Mouse (Mus musculus) fat pad, adult 2 months (tissue): ENCODE results near the gene Bivm.
A peak's percentile ranks its signal among the peaks of the same experiment; 100 is the strongest.

Source experiments
- DNase-seq: peaks from one replicate; pipeline ENCODE4 v3.0.0-alpha.2; 2011; ENCODE audit warnings: low read depth, low spot score; ENCODE audit errors: extremely low read depth

Bivm gene

GRCm38 (mm10) chr1:44118239-44119054 is at the start of gene Bivm, which contains the start of gene Kdelc1:
Gene Bivm (plus strand): TSS chr1:44118957.
Gene Kdelc1 (minus strand): TSS chr1:44118808.
- DNase-seq: peak; percentile 88

GRCm38 (mm10) chr1:44101448-44102225 is 17.1 kb upstream of the Bivm start:
- DNase-seq: no peak

GRCm38 (mm10) chr1:44102259-44102717 is 16.5 kb upstream of the Bivm start, which contains the start of gene Tex30:
Gene Tex30 (minus strand): TSS chr1:44102441.
- DNase-seq: peak; percentile 33

GRCm38 (mm10) chr1:44102939-44103338 is 15.8 kb upstream of the Bivm start:
- DNase-seq: no peak

- DNase-seq: no peak
Observed at GRCm38 (mm10) chr1:44117571-44117970, 1.2 kb upstream of the Bivm start.

- DNase-seq: no peak
Observed at GRCm38 (mm10) chr1:44119201-44120073, 680 bp downstream of the Bivm start.

GRCm38 (mm10) chr1:44120074-44120406 is 1.3 kb downstream of the Bivm start:
- DNase-seq: no peak

DNA sequence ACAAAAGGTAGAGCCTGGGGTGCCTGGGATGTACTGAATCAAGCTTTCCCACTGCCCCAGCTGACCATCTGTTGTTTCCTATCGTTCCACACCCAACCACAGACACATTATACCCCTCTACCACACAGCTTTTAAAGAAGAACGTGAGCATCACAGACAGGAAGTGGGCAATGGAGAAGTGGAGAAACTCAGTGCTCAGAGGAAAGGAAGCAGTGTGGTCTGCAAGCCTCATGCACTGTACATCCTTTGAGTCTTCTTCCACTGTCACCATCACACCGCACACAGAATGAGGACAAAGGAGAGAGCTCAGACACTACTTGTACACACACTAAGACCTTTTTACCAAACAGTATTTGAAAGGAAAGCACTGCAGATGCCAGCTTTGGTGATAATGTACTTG is 3.5 kb downstream of the Bivm start:
- DNase-seq: no peak

DNA sequence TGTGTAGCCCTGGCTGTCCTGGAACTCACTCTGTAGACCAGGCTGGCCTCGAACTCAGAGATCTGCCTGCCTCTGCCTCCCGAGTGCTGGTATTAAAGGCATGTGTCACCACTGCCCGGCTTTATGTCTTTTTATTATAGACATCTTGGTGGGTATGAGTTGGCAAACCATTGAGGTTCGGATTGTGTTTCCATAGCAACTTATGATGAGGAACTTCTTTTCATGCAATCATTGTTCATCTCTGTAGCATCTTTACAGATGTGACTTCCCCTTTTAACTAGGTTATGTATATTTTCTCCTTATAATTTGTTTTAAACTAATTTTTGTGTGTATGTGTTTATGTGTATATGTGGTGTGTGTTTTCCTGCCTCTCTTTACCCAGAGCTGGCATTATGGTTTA is 6.8 kb downstream of the Bivm start:
- no peak for DNase-seq

DNA sequence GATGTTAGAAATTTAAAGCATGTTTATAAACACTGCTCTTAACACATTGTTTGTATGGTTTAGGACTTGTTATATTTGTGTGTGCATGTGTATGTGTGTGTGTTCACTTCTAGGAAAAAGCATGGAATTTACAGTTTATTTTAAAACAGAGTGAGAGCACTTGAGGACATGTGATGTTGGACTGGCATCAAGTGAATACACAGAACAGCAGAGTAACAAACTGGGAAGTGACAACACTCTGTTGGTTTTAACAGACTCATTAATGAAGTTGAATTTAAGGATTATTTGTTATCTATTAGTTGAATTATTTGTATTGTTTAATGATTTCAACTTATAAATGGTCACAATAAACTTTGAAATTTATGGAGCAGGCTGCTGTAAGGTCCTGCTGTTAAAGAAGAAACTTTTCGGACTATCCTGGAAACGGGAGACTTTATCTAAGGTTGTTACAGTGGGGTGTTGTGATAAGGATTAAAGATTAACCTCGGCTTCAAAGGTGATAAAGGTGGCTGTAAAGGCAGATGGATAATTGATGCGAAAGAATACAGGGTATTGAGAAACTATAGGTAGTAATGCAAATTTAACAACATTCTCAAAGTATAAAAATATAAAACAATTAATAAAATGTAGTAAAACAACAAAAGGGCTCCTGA is 11.3 kb downstream of the Bivm start:
- DNase-seq: no peak

DNA sequence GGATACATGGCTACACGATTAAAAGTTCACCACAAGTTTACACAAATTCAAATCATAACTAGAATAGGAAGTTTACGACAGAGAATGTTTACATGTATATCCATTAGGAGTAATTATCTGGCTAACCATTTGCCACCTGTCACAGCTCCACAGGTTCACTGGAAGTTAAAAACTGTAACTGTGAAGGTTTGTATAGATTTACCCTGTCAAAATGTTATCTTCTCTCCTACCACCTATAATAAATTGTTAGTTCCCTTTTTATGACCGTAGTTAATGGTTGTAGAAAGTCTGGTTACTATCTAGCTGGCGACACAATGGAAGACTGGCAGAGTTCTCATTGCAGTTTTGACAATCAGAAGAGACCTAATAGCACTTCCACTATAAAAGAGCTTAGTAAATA is 21.5 kb downstream of the Bivm start:
- no peak for DNase-seq

DNA sequence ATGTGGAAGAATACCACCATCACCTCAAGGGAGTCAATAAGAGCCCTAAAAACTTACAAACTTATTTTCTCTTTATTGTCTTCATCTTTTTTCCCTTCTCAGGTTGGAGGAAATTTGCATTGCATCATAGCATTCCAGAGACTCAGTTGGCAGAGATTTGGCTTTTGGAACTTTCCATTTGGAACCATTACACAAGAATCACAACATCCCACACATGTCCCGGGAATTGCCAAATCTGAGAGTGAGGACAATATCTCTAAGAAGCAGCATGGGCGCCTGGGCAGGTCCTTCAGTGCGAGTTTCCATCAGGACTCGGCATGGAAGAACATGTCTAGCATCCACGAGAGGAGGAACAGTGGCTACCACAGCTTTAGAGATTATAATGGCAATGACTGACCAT is 24.0 kb downstream of the Bivm start:
- DNase-seq: peak; percentile 81

- DNase-seq: peak; percentile 46
Observed at GRCm38 (mm10) chr1:44147563-44148381, 29.0 kb downstream of the Bivm start, which contains the start of gene Ercc5. Gene Ercc5 (plus strand): TSS chr1:44147744.

- DNase-seq: no peak
Observed at GRCm38 (mm10) chr1:44148706-44149105, 29.9 kb downstream of the Bivm start.

- DNase-seq: no peak
Observed at GRCm38 (mm10) chr1:44155287-44155686, 36.5 kb downstream of the Bivm start.

DNA sequence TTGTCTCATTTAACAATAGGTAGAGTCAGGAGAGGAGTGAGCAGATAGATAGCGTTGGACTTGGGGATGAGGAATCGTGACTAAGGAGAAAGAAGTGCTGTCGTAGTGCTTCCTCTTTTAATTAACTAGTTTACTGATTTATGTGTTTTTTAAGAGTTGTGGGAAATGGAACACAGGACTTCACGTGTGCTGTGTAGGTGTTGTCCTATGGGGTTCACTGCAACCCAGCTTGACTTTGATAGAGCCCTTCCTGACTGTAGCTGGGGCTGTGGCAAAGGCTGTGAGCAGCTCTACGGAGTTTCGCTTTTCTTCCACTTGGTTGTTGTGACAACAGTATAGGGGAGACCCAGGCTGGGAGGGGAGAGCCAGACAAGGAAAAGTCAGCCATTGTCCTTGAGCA is 39.6 kb downstream of the Bivm start:
- DNase-seq: no peak

GRCm38 (mm10) chr1:44161818-44162217 is 43.1 kb downstream of the Bivm start:
- no peak for DNase-seq

- DNase-seq: no peak
Observed at GRCm38 (mm10) chr1:44162389-44162788, 43.6 kb downstream of the Bivm start.

DNA sequence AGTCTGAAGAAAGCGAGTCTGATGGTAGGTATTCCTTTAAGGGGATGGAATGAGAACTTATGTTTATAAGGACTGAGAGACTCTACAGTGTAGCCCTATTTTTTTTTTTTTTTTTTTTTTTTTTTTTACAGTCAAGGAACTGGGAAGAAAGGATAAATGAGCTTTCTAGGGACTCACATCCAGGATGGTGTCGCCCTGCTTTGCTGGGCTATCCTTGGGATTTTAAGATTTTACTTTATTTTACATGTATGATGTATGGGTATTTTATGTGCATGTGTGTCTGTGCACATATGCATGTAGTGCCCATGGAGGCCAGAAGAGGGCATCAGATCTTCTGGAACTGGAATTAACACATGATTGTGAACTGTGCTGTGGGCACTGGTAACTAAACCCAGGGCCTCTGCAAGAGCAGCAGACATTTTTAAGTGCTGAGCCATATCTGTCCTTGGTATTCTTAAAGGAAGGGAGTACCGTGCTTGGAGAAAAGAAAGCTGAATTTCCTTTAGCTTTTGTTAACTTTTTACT is 49.2 kb downstream of the Bivm start:
- DNase-seq: no peak
